Mouse (Mus musculus): Measurements from ENCODE around the gene Oxct2b. TPM values are rescaled to one million over a fixed set of nuclear protein-coding genes. Genes with fewer than 3 reads are reported as not detected.
A peak's percentile ranks its signal among the peaks of the same experiment; 100 is the strongest.
"Not testable (repeated sequence)": the region's sequence is repeated elsewhere in the genome, so short reads cannot be mapped to it uniquely, and the experiment has no call there.

Gene Oxct2b
- not detected for total RNA-seq (2021)
- long read RNA-seq, experiment 1, result 0 reads
- long read RNA-seq, experiment 2, result 0 reads

DNA sequence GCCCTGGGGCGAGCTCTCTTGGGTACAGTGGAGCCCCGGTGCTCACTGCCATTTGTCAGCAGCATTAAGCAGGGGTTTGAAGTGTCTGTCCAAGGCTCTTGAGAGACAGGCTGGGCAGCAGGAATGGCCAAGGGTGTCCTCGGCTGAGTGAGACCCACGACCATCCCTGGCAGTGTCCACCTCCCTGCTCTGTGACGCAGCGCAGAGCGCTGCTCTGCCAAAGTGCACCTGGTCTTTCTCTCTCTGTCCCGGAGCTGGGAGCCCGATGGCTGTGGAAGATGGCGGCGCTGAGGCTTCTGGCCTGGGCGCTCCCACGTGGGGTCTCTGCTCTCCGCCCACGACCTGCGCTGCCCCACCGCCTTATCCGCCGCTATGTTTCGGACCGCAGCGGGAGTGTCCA, at the start of gene Oxct2b:
Gene Oxct2b, plus strand, starts transcription at position 256 of the 400 bp plus-strand sequence.
- no peak for DNase-seq (ENCODE audit: low spot score)

DNA sequence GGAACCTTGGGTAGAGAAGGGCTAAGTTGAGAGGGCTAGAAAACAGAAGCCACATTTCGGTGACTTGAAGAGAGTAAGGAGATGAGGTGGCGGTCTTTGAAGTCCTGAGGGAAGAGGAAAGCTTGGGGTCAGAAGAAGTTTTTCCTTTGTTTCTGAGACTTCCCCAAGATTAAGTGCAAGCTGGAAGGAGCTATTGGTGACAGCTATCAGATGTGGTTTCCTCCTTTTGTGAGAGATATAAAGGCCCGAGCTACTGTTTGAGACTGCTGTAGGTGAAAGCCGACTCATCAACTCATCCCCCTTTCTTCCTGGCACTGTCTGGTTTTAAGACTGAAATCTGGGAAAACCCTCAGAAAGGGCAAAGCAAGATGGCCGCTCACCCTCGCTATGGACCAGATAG, 47.4 kb upstream of the Oxct2b start:
- no peak for DNase-seq (ENCODE audit: low spot score)

DNA sequence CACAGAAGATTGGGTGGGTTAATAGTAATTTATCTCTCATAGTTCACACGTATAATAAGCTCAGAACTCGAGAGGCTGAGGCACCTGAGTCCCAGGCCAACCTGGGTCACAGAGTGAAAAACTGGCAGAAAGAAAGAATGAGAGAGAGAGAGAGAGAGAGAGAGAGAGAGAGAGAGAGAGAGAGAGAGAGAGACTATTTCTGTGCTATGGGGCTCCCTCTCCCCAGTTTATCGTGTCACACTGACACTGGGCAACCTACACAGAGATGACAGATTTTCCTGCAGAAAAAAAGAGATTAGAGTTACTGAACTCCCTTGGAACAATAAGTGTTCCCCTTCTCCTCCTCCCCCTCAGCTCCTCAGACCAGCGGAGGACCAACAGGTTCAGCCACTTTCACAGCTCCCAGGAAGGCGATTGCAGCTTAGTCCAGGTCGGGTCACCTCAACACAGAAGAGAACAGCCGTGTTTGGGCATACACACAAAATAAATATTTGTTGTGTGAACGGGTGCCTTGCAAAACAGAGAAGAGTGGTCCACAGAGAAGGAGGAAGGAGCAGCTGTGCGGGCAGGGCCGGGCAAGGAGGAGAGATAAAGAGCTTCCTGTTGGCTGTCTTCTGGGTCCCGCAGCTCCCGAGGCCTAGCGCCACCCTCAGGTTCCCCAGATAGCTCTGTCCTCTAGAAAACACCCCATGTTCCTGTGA, 44.6 kb upstream of the Oxct2b start:
- DNase-seq (ENCODE audit: low spot score), result no peak

DNA sequence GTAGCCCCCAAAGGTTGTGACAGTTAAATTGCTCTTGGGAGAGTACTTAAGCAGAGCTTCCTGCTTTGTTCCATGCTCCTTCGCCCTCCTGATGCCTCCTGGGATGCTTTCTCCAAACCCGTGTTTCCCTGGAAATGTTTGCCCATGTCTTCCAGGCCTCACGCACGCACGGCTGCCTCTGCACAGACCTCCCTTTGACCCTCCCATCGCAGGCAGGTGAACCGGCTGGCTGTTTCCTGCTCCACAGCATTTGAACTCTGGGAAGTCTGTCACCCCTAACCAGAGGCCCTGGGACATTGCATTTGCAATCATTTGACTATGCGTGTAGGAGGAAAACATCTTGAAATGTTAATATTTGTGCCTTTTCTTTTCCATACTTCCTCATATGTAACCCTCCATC, 39.1 kb upstream of the Oxct2b start:
- no peak for DNase-seq (ENCODE audit: low spot score)

DNA sequence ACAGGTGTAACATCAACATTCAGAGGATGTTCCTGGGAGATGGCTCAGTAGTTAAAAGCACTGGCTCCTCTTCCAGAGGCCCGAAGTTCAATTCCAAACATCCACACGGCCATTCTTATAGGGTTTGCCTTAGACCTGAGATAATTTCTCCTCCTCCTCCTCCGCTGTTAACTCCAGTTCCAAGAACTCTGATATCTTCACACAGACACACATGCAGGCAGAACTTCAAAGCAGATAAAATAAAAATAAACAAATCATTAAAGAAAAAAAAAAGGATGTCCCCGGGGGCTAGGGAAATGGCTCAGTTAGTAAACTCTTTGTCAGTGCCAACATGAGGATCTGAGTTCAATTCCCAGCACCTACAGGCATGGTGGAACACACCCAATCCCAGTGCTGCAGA, 37.8 kb upstream of the Oxct2b start:
- DNase-seq (ENCODE audit: low spot score), result no peak

DNA sequence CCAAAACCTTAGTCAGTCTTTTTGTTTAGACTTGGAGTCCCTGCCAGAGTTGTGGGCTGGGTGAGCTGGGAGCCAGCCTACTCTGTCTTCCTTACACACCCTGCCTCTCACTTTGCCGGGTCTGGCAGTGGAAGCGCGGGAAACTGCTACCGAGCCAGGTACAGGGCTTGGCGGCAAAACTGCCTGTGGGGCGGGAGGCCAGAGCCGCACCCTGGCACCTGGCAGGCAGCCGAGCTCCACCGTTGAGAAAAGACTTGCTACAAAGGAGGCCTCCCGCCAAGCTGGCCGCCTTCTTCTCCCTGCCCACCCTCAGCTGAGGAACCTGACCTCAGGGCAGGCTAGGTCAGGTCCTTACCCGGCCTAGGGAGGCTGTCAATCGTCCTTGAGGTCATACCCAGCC, 35.3 kb upstream of the Oxct2b start:
- DNase-seq (ENCODE audit: low spot score), result no peak

DNA sequence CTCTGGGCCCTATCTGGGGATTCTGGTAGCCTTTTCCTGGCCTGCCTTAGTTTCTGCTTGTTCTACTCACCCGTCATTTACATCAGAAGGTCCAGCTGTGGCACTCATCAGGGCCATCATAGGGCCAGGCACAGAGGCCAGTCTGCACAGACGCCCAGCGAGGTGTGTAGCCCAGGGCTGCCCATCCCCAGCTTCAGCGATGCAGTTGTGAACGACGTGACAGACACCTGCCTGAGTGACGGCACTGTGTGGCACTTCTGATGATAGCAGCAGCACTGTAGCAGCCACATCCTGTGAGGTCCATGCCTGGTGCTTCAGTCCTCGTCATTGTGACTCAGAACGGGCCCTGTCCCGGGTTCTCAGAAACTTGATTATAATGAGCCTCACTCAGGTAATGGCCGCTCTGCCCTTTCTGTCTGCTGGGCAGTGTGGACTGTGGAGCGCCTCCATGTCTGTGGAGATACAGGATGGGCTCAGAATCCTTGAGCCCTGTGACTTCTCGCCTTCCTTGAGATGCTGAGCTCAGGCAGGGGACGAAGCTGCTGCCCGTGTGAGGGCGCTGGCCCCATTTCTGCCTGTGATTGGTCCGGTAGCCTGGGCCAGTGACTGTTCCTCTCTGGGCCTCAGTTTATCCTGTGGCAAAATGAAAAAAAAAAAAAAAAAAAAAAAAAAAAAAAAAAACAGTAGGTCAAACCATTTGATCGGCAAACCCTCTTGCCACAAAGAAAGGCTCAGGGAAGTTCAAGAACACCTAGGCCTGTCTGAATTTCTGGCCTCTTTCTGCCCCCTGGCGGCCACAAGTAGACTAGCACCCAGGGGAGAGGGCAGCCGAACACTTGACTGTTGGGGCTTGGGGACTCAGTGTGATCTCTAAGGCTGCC, 33.5 kb upstream of the Oxct2b start:
- peak; percentile 42 for DNase-seq (ENCODE audit: low spot score)

DNA sequence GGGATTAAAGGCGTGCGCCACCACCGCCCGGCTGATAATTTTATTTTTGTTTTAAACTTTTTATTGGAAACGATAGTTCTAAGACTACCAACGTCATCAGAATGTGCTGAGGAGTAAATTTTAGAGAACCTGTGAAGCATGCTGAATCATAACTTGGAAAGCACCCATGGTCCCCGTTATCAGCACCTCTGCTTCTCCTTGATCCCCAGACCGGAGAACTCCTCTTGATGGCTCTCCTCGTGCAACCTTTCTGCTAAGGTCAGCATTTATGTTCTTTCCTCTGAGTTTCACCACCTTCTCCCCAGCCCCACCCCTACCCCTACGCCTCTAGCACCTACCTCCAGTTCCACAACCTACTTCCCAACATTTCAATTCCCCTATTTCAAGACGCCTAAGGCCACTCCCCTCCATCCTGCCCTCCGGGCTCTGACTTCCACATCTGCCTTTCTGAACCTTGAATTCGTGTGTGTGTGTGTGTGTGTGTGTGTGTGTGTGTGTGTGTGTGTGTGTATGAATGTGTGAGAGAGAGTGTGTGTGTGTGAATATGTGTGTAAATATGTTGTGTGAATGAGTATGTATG, 32.7 kb upstream of the Oxct2b start:
- no peak for DNase-seq (ENCODE audit: low spot score)

DNA sequence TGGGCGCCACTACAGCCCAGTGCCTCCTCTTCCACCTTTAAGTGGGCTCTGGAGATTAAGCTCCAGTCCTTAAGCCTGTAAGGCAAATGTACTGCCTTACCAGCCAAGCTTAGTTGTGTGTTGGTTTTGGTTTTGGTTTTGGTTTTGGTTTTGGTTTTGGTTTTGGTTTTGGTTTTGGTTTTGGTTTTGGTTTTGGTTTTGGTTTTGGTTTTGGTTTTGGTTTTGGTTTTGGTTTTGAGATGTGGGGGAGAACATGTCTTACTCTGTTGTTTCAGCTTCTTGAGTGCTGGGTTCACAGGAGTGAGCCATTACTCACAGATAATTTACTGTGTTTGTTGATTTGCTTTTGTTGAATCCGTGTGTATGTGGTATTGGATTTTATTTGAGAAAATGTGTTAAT, 30.8 kb upstream of the Oxct2b start:
- no peak for DNase-seq (ENCODE audit: low spot score)

DNA sequence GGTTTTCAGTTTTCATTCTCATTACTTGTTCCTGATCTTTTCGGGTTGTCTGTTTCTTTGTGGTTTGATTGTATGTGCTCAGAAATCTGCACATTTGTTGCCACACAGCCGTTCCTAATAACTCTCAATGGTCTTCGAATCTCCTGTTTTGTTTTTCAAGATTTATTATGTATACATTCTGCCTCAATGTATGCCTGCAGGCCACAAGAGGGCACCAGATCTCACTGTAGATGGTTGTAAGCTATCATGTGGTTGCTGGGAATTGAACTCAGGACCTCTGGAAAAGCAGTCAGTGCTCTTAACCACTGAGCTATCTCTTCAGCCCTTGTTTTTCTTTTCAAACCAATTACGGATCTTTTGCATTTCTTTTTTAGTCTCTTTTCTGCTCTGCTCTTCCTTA, 29.7 kb upstream of the Oxct2b start:
- no peak for DNase-seq (ENCODE audit: low spot score)

DNA sequence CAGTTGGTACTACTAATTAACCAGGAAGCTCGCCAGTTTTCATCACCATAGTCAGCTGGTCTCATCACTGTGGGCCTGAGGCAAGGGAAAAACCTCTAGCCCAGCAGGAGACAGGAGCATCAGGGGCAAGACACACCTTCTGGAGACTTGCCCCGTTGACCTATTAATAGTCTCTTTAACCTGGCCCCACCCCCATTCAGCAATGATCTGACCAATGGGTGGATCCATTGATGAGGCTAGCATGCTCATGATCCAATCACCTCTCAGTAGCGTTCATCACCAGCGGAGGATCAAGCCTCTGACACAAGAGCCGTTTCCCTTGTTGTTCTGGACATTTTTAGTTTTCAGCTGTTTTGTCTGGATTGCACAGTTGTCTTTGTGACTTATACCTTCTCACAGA, 23.4 kb upstream of the Oxct2b start:
- DNase-seq (ENCODE audit: low spot score), result no peak

DNA sequence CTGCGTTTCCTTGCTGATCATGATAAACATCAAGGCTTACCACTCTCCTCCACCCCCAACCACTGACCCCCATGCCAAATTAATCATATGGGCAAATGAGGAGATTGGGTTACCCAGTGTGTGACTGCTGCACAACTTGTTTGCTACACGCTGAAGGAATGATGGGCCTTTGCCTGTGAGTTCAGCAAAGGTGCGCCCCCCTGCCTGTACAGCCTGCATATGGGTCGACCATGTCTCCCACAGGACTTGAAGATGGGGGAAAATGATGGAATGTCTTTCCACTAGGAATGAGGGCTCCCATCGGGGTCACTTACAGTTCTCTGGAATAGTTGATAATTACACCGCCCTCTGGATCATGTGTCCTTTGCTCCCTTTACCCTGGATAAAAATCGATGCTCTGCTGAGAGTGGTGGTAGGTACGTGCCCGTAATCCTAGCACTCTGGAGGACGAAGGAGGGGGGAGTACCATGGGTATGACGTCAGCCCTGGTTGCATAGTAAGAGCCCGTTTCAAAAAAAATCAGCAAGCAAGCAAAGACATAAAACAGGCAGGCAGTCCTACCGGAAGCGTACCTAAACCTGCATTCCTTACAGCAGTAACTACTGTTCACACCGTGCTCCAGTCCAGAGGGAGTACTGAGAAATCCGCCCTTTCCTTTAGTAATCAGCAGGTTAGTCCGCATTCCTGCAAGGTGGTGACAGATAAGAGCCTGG, 22.8 kb upstream of the Oxct2b start:
- no peak for DNase-seq (ENCODE audit: low spot score)

DNA sequence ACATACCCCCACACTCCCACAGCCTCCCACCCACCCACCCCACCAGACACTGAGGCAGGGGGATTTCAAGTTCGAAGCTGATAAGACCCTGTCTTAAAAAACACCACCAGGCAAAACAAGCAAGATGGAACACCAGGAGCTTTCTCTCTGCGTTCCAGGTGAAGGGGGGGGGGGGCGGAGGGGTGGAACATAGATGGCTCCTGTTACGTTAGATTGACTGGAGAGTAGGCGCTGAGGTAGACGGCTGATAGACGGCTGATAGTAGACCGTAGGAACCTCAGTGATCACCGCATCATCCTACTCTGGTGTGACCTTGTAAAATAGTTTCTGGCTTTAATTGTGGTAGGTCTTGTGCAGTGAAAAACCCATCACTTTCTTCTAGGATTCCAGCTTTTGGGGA, 22.2 kb upstream of the Oxct2b start:
- no peak for DNase-seq (ENCODE audit: low spot score)

DNA sequence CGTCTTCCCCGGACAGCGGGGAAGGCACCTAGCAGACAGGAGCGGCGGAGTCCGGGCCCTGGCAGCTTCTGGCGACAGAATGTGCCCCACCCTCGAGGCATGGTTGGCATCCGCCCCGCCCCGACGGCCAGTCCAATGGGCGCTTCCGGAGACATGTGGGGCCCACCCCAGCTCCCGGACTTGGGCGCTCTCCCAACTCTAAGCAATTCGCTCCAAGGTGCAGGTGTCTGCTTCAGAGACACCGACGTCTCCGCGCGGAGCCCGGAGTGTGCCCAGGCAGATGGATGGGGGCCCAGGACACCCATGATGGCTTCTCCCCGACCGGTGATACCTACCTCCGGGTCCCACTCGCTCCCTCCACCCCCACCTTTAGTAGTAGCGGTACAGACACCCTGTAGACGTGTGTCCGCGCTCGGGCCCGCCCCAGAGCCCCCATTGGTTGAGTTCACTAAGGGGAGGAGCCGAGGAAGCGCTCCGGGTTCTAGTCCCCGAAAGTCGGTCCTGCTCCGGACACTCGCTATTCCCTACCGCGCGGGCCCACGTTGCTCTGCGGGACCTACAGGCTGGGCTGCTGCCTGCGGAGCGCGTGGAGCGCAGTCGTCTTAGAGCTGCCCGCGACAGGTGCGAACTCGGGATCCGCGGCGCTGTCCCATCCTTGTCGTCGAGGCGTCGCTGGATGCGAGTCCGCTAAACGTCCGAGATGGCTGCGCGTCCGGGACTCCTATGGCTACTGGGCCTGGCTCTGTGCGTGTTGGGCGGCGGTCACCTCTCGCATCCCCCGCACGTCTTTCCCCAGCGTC, 11.2 kb upstream of the Oxct2b start, which contains the start of gene Bmp8b:
Gene Bmp8b, plus strand, starts transcription at position 515 of the 800 bp plus-strand sequence.
- no peak for DNase-seq (ENCODE audit: low spot score)

DNA sequence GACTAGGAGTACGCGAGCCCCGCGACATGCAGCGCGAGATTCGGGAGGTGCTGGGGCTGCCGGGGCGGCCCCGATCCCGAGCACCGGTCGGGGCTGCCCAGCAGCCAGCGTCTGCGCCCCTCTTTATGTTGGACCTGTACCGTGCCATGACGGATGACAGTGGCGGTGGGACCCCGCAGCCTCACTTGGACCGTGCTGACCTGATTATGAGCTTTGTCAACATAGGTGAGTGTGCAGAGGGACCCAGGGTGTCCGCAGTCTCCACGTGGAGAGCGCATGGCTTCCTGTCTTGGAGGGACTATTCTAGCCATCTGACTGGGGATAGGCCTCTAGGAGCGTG, 10.6 kb upstream of the Oxct2b start:
- no peak for DNase-seq (ENCODE audit: low spot score)

DNA sequence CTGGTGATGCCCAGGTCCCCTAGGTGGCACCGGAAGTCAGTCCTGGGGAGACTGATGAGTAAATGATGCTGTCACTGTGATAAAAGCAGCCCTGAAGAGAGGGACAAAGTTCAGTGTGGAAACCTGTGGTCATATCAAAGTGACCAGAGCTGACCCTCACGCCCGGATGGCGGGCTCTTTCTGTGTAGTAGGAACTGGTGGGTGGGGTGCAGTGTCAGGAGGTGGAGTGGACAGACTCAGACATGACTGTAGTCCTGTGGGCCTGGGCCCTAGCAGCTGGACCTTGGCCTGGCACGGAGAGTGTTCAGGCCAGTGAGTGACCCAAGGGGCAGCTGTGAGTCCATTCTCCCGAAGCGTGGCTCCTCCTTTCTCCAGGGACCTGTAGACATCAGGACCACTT, 10.1 kb upstream of the Oxct2b start:
- DNase-seq (ENCODE audit: low spot score), result not testable (repeated sequence)

DNA sequence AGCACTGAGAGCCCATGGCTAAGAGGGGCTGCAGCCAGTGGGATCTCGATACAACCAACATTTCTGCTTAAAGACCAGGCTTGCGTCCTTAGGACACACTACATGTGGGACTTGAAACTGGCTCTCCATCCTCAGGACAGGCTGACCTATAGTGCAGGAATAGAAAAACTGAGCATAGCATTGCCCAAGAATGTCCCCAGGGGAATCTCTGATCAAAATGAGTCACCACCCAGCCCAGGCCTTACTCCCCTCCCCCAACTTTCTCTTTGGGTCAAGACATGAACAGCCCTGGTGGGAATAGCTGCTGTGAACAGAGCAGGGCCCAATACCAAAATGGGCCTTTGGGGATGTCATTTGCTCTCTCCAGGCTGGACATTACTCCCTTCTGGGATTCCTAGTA, 9.2 kb upstream of the Oxct2b start:
- no peak for DNase-seq (ENCODE audit: low spot score)

DNA sequence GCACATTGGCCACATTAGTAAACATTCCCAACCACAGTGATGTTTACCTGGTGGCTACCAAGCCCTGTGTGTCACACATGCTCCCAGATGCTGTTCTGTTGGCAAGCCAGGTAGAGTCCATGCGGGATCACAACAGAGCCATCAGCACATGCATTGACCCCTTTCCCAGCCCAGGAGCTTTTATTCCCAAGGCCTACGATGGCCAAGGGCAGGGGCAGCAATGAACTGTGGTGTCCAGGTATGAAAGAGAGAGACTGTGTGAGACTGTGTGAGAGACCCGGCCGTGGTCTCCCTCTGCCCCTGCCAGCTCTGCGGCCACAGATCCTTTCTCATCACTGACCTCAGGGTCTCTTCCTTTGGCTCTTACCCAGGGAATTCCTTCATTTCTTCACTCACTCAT, 8.0 kb upstream of the Oxct2b start:
- no peak for DNase-seq (ENCODE audit: low spot score)

DNA sequence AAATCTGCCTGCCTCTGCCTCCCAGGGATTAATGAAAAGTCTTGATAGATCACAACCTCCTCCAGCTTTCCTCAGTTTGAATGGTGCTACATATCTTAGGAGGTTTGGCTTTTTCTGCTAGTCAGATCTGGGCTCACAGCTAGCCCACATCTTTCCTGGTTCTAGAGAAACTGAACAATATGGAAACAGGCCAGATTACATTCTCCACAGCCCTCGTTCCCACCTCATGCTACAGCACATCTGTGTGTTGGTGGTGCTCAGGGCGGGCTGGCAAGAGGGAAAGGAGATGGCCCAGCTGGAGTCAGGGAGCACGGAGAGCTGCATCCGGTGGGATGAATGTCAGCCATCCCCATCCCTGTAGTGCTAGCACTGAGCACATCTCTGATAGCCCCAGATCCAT, 5.3 kb upstream of the Oxct2b start:
- DNase-seq (ENCODE audit: low spot score), result no peak

DNA sequence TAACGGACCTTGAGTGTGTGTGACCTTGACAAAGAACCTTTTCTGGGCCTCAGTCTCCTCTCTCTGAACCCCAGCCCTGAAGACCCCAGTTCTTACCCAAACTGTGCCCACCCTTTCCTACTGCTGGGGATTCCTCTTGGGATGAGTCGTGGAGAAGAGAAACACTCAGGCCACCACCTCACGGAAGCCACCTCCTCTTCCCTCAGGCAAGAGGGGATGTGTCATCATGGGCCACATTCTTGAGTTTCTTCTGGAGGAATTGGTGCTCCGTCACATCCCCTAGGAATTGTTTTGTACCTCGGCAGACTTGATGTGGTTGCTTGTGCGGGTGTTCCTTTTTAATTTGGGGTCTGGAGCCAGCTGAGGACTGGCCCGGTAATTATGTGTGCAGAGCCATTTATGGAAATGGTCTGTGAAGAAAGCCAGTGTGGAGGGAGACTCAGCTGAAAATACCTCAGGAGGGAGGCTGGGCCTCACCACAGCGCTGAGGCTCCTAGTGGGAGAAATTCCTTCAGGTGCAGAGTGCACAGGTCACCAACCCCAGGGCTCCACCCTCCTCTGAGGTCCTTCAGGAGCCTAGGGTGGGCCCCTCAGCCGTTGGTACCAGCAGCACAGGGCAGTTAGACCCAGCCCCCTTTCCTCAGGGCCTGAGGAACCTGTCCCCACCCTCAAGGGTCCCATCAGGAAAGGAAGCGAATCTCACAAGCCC, 4.6 kb upstream of the Oxct2b start:
- not testable (repeated sequence) for DNase-seq (ENCODE audit: low spot score)
